21 mouse cellular contexts compared by ENCODE assay signal in genomic region chr14:17767987-17768386, GRCm38 (mm10).
"Had no signal": no experiment of that assay in that cellular context is flagged by ENCODE, and none has a peak within 500 bp of the region (broad histone marks: within the 10 kb centered on the region; RNA-seq: fewer than 3 reads in every experiment).

No protein-coding gene starts in this region.

- H3K4me2 ChIP-seq: limb, embryonic 13.5 days; liver, embryonic 13.5 days; lung, embryonic 14.5 days; midbrain, embryonic 13.5 days; neural tube, embryonic 13.5 days; stomach, embryonic 15.5 days had no signal

- H3K4me3 ChIP-seq: layer of hippocampus, adult 2 months; limb, embryonic 10.5 days; limb, embryonic 13.5 days; liver, embryonic 13.5 days; megakaryocyte, embryonic 14.5 days; midbrain, embryonic 10.5 days; midbrain, embryonic 13.5 days; myocyte; neural tube, embryonic 13.5 days; stomach, embryonic 15.5 days had no signal

- H3K9me3 ChIP-seq: limb, embryonic 10.5 days; limb, embryonic 13.5 days; liver, embryonic 13.5 days; megakaryocyte, embryonic 14.5 days; midbrain, embryonic 10.5 days; midbrain, embryonic 13.5 days; neural tube, embryonic 13.5 days; stomach, embryonic 15.5 days had no signal

- H3K4me1 ChIP-seq: limb, embryonic 10.5 days; limb, embryonic 13.5 days; liver, embryonic 13.5 days; megakaryocyte, embryonic 14.5 days; midbrain, embryonic 10.5 days; midbrain, embryonic 13.5 days; neural tube, embryonic 13.5 days; stomach, embryonic 15.5 days had no signal

- DNase-seq: layer of hippocampus, adult 9-11 months; liver; liver, embryonic 13.5 days; lung, embryonic 14.5 days; lung, postnatal 36 days; retina, postnatal 1 day; right cerebral cortex, postnatal 25 days; spleen, adult 18-20 months; thymus, postnatal 25 days had no signal

- H3K36me3 ChIP-seq: limb, embryonic 10.5 days; limb, embryonic 13.5 days; liver, embryonic 13.5 days; midbrain, embryonic 10.5 days; midbrain, embryonic 13.5 days; neural tube, embryonic 13.5 days; stomach, embryonic 15.5 days had no signal

- H3K27ac ChIP-seq: layer of hippocampus, adult 2 months; limb, embryonic 10.5 days; limb, embryonic 13.5 days; liver, embryonic 13.5 days; midbrain, embryonic 10.5 days; midbrain, embryonic 13.5 days; neural tube, embryonic 13.5 days; stomach, embryonic 15.5 days had no signal

- ATAC-seq: intestine, postnatal 0 days; lung, postnatal 0 days; midbrain, embryonic 13.5 days; midbrain, embryonic 16.5 days had no signal

- H3K27me3 ChIP-seq: limb, embryonic 13.5 days; liver, embryonic 13.5 days; megakaryocyte, embryonic 14.5 days; midbrain, embryonic 13.5 days; neural tube, embryonic 13.5 days; stomach, embryonic 15.5 days had no signal

- H3K9ac ChIP-seq: limb, embryonic 13.5 days; liver, embryonic 13.5 days; lung, embryonic 14.5 days; midbrain, embryonic 13.5 days; neural tube, embryonic 13.5 days; stomach, embryonic 15.5 days had no signal
